Mouse (Mus musculus): Measurements from ENCODE around the gene Golga2. TPM values are rescaled to one million over a fixed set of nuclear protein-coding genes. Genes with fewer than 3 reads are reported as not detected.

Gene Golga2
- polyA plus RNA-seq, 1 experiment from 2014 or later = 7.0 TPM

- no peaks in the 10 kb centered on the region for H3K9me3 ChIP-seq (ENCODE audit: low read length)
- ATAC-seq (no peak), DNase-seq (peak; percentile 60)
- WGBS (ENCODE audit: insufficient replicate concordance) = 57% methylated on average over 8 of the region's 8 CpGs
- H3K27me3 ChIP-seq (ENCODE audit: insufficient read depth, low read length) = peaks cover 9% of the 10 kb centered on the region
- H3K4me3 ChIP-seq (ENCODE audit: low read depth, low read length) = no peak overlapping the region
- no peak overlapping the region for H3K27ac ChIP-seq (ENCODE audit: low read depth)
- H3K4me1 ChIP-seq (ENCODE audit: insufficient read depth) = peaks cover 15% of the 10 kb centered on the region
- H3K4me2 ChIP-seq (ENCODE audit: low read depth, low read length) = no peak overlapping the region
- peaks cover 46% of the 10 kb centered on the region for H3K36me3 ChIP-seq (replicated peaks; ENCODE audit: insufficient read depth, low read length)
- TF ChIP-seq EP300 (IDR thresholded peaks at IDR 0.05; ENCODE audit: low read depth) (no peak), CTCF (IDR thresholded peaks at IDR 0.05; ENCODE audit: low read depth) (peak; percentile 87)
- no peak overlapping the region for H3K9ac ChIP-seq (replicated peaks)
These were observed 21.0 kb downstream of the Golga2 start for GRCm38 (mm10) chr2:32307941-32308760.

GRCm38 (mm10) chr2:32308870-32309568 lies 21.8 kb downstream of the Golga2 start:
- no peak overlapping the region for H3K9ac ChIP-seq (replicated peaks)
- H3K27me3 ChIP-seq (ENCODE audit: insufficient read depth, low read length) = peaks cover 9% of the 10 kb centered on the region
- no peak overlapping the region for H3K27ac ChIP-seq (ENCODE audit: low read depth)
- no peak overlapping the region for H3K4me3 ChIP-seq (ENCODE audit: low read depth, low read length)
- no peak for DNase-seq
- no peak overlapping the region for H3K4me2 ChIP-seq (ENCODE audit: low read depth, low read length)
- no peaks in the 10 kb centered on the region for H3K9me3 ChIP-seq (ENCODE audit: low read length)
- peaks cover 15% of the 10 kb centered on the region for H3K4me1 ChIP-seq (ENCODE audit: insufficient read depth)
- no peak for TF ChIP-seq CTCF (IDR thresholded peaks at IDR 0.05; ENCODE audit: low read depth)
- no peak for TF ChIP-seq EP300 (IDR thresholded peaks at IDR 0.05; ENCODE audit: low read depth)
- ATAC-seq = no peak
- H3K36me3 ChIP-seq (replicated peaks; ENCODE audit: insufficient read depth, low read length) = peaks cover 37% of the 10 kb centered on the region
- WGBS (ENCODE audit: insufficient replicate concordance) = 81% methylated on average over 16 of the region's 16 CpGs

GRCm38 (mm10) chr2:32310096-32310845 lies 23.1 kb downstream of the Golga2 start:
- Histone ChIP-seq H3K9me3 (ENCODE audit: low read length) (no peaks in the 10 kb centered on the region), H3K4me3 (ENCODE audit: low read depth, low read length) (no peak overlapping the region), H3K27ac (ENCODE audit: low read depth) (no peak overlapping the region), H3K4me1 (ENCODE audit: insufficient read depth) (peaks cover 15% of the 10 kb centered on the region), H3K9ac (replicated peaks) (no peak overlapping the region), H3K4me2 (ENCODE audit: low read depth, low read length) (no peak overlapping the region), H3K36me3 (replicated peaks; ENCODE audit: insufficient read depth, low read length) (peaks cover 25% of the 10 kb centered on the region), H3K27me3 (ENCODE audit: insufficient read depth, low read length) (peaks cover 9% of the 10 kb centered on the region)
- DNase-seq (no peak), ATAC-seq (no peak)
- TF ChIP-seq EP300 (IDR thresholded peaks at IDR 0.05; ENCODE audit: low read depth) (no peak), CTCF (IDR thresholded peaks at IDR 0.05; ENCODE audit: low read depth) (no peak)
- 79% methylated on average over 18 of the region's 18 CpGs for WGBS (ENCODE audit: insufficient replicate concordance)

GRCm38 (mm10) chr2:32311443-32312317 lies 24.5 kb downstream of the Golga2 start:
- H3K4me3 ChIP-seq (ENCODE audit: low read depth, low read length) = peak overlapping the region; percentile 52
- DNase-seq = no peak
- WGBS (ENCODE audit: insufficient replicate concordance) = 12% methylated on average over 35 of the region's 42 CpGs

GRCm38 (mm10) chr2:32312318-32312964 lies 25.3 kb downstream of the Golga2 start:
- DNase-seq (peak; percentile 94), ATAC-seq (peak; percentile 89)
- H3K36me3 ChIP-seq (replicated peaks; ENCODE audit: insufficient read depth, low read length) = peaks cover 12% of the 10 kb centered on the region
- H3K9me3 ChIP-seq (ENCODE audit: low read length) = no peaks in the 10 kb centered on the region
- TF ChIP-seq EP300 (IDR thresholded peaks at IDR 0.05; ENCODE audit: low read depth) = no peak
- TF ChIP-seq CTCF (IDR thresholded peaks at IDR 0.05; ENCODE audit: low read depth) = no peak
- H3K4me1 ChIP-seq (ENCODE audit: insufficient read depth) = peaks cover 15% of the 10 kb centered on the region
- peaks cover 12% of the 10 kb centered on the region for H3K27me3 ChIP-seq (ENCODE audit: insufficient read depth, low read length)
- H3K4me3 ChIP-seq (ENCODE audit: low read depth, low read length) = peak overlapping the region; percentile 52
- H3K27ac ChIP-seq (ENCODE audit: low read depth) = no peak overlapping the region
- H3K4me2 ChIP-seq (ENCODE audit: low read depth, low read length) = peak overlapping the region; percentile 94
- 2% methylated on average over 36 of the region's 56 CpGs for WGBS (ENCODE audit: insufficient replicate concordance)
- peak overlapping the region; percentile 53 for H3K9ac ChIP-seq (replicated peaks)

More at GRCm38 (mm10) chr2:32311443-32312317, 24.5 kb downstream of the Golga2 start:
- peak overlapping the region; percentile 94 for H3K4me2 ChIP-seq (ENCODE audit: low read depth, low read length)
- peaks cover 12% of the 10 kb centered on the region for H3K36me3 ChIP-seq (replicated peaks; ENCODE audit: insufficient read depth, low read length)
- TF ChIP-seq EP300 (IDR thresholded peaks at IDR 0.05; ENCODE audit: low read depth) = no peak
- TF ChIP-seq CTCF (IDR thresholded peaks at IDR 0.05; ENCODE audit: low read depth) = no peak
- H3K27me3 ChIP-seq (ENCODE audit: insufficient read depth, low read length) = peaks cover 9% of the 10 kb centered on the region
- peaks cover 15% of the 10 kb centered on the region for H3K4me1 ChIP-seq (ENCODE audit: insufficient read depth)
- ATAC-seq = peak; percentile 5; the same call in 1 of the 2 replicates
- no peak overlapping the region for H3K27ac ChIP-seq (ENCODE audit: low read depth)
- H3K9me3 ChIP-seq (ENCODE audit: low read length) = no peaks in the 10 kb centered on the region
- peak overlapping the region; percentile 53 for H3K9ac ChIP-seq (replicated peaks)

Measured in liver, postnatal 0 days (tissue).